Mouse (Mus musculus): ENCODE results near the gene Ppp1r9a.

Ppp1r9a gene

DNA sequence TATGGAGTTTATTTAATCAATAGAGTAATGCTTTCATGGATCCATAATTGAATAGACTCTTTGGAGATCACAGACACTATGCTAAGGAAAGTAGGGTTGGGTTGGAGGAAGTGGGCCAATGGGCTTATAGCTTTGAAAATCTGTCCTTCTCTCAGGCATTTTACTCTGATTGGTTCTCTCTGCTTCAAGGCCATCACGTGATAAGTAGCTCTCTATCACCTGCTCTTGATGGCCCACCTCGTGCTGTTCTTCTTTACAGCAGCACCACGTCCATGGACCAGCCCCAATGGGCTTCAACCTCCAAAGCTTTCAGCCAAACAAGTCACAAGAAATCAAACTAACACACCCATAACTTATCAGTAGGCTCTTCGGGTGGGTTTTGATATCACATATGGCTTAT, 288.0 kb downstream of the Ppp1r9a start:
- no peak for DNase-seq (ENCODE audit: low read depth, low spot score)

DNA sequence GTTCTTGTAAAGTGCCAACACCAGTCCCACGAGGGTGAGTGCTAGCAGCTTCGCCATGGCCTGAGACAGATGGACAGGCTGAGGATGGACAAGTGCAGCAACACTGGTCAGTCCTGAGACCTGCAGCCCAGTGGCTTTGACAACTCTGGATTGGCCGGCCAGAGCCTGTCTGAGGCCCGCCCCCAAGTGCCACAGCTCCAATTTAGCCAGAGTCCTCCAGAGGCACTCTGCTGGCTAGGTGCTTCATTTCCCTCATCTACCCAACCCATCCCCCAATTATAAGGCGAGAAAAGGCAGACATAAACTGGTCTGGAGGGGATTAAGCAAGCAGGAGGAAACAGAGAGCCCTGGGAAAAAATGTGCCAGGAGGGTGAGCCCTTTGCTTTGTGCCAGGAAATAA, 291.0 kb downstream of the Ppp1r9a start, which contains the start of gene Pon1:
Gene Pon1, minus strand, starts transcription at position 254 of the 400 bp plus-strand sequence.
- DNase-seq (ENCODE audit: low read depth, low spot score): no peak

DNA sequence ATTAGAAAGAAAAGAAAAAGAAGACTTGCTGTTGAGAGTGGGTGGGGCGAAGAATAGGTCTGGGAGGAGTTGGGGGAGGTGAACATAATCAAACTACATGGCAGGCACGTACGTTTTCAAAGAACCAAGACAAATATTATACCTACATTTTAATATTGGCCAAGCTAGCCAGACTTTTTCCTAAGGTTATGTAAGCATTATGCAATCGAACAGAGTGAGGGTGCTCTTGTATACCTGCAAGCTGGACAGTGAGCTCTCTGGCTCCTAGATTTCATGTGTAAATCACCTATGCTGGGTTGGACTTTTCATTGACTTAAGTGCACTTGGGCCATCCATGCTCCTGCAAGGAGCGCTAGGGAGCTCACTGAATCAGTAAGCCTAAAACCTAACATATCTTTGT, 295.9 kb downstream of the Ppp1r9a start:
- DNase-seq (ENCODE audit: low read depth, low spot score): no peak

DNA sequence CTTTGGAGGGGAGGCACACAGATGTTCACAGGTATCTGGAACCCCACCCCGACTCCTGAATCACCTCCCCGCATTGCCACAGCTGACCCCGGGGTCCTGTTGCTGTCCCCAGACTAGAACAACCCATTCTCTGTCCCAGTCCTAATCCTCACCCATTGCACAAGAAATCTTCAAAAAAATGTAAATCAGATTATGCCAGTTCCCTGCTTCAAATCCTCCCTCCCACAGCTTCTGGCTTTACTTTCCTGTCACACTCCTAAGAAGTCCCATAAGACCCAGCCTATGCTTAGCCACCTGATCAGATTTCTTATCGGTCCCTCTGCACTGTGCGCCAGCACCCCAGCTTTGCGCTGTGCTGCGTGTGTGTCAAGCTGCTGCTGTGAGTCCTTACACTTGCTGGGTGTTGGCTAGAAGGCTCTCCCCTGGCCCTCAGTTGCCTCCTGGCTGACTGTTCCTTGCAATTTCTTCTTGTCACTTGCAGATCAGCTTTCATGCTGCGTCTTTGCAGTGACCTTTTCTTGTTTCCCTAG, 296.7 kb downstream of the Ppp1r9a start:
- no peak for DNase-seq (ENCODE audit: low read depth, low spot score)

DNA sequence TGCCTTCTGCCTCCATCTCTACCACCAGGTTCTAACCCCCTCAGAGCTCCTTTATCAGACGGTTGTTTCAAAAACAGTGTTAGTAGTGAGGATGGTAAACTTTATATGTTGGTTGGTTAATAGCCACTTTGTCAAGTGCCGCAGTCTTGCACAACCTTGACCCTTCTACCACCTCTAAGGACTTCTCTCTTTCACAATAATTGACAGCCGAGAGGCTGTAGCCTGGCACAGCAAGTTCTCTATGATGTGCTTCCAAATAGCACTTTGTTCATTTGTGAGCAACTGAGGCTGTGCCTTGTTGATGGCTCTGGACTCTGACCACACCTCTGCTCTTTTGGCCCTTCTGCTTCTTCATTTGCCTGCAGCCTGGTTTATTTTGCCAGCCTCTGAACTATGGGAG, 297.2 kb downstream of the Ppp1r9a start:
- DNase-seq (ENCODE audit: low read depth, low spot score): no peak

DNA sequence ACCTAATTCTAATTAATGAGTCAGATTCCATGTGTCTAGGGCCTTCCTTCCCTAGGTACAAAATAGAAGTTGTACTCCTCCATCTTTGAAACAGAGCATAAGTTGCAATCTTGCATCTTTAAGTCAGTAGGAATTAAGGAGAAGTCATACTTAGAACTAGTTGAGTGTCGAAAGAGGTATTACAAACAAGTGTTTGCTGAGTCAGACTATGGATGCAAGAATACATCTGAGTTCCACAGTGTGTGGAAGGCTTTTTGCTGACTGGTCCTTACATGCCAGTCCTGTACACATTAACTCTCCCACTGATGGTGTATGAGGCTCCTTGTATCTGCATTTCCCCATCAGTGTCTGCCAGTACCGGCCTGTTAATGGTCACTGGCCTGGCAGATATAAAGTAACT, 305.1 kb downstream of the Ppp1r9a start:
- DNase-seq (ENCODE audit: low read depth, low spot score): no peak
